In genomic region chr7:68262612-68263200, GRCm38 (mm10) we compare ENCODE assay signal across 14 mouse cellular contexts. TPM values are rescaled to one million over a fixed set of nuclear protein-coding genes. Genes with fewer than 3 reads are reported as not detected.
A peak's percentile ranks its signal among the peaks of the same experiment; 100 is the strongest.
DNase-seq lines count a peak whose midpoint lies in the region; ATAC-seq and TF ChIP-seq lines count a peak whose summit lies in the region.
"Had no signal": no experiment of that assay in that cellular context is flagged by ENCODE, and none has a peak within 500 bp of the region (broad histone marks: within the 10 kb centered on the region; RNA-seq: fewer than 3 reads in every experiment).

No protein-coding gene starts in this region.

- intact Hi-C loops in gastrocnemius, adult 2 months (cut with DNase I): loop anchor here (2.0 to 5.0 kb wide), 2 partner anchors 34 to 40 kb away; no protein-coding TSS in a partner anchor
- intact Hi-C loops in gastrocnemius, postnatal 36 days (cut with DNase I): loop anchor here (5.0 kb wide), 1 partner anchor 40 kb away; no protein-coding TSS in a partner anchor

- 0 out of 4 replicates have a peak, but pooled peaks cover 0 to 2% of the 10 kb centered on the region in 2 experiments for H3K4me1 ChIP-seq in liver, embryonic 14.5 days (replicated peaks; ENCODE audit: control insufficient read depth in 2 of 2, insufficient read depth in 2 of 2, low read length in 1 of 2)
- H3K4me1 ChIP-seq in liver, embryonic 11.5 days (replicated peaks; ENCODE audit: control insufficient read depth, insufficient read depth, low read length): no peaks in the 10 kb centered on the region; the same call in 1 of the 2 replicates
- H3K4me1 ChIP-seq in embryonic facial prominence, embryonic 15.5 days: peaks cover 26% of the 10 kb centered on the region

- H3K27ac ChIP-seq in gastrocnemius, adult 2 months: peak overlapping the region; percentile 8; the same call in 1 of the 2 replicates
- no peak overlapping the region for H3K27ac ChIP-seq in liver, embryonic 14.5 days
- no peak overlapping the region for H3K27ac ChIP-seq in liver, embryonic 11.5 days (ENCODE audit: low read depth, low read length)
- 0 out of 2 replicates have a peak overlapping the region, but pooled peaks have one; percentile 11 for H3K27ac ChIP-seq in embryonic facial prominence, embryonic 15.5 days (replicated peaks)
- H3K27ac ChIP-seq: heart, embryonic 13.5 days; hindbrain, embryonic 10.5 days; liver, embryonic 15.5 days had no signal

- peak overlapping the region; percentile 77; the same call in 1 of the 2 replicates for H3K4me3 ChIP-seq in gastrocnemius, adult 2 months
- H3K4me3 ChIP-seq in liver, embryonic 14.5 days (ENCODE audit: insufficient read depth in 1 of 2, low read depth in 2 of 2, low read length in 2 of 2): no peak overlapping the region
- H3K4me3 ChIP-seq in liver, embryonic 11.5 days (ENCODE audit: low read depth, low read length): no peak overlapping the region
- H3K4me3 ChIP-seq in embryonic facial prominence, embryonic 15.5 days (replicated peaks): no peak overlapping the region
- H3K4me3 ChIP-seq: erythroblast, embryonic 14.5 days; heart, embryonic 13.5 days; hindbrain, embryonic 10.5 days; liver, embryonic 15.5 days had no signal

- no peak overlapping the region for H3K4me2 ChIP-seq in liver, embryonic 14.5 days (ENCODE audit: low read depth)
- H3K4me2 ChIP-seq in liver, embryonic 11.5 days: no peak overlapping the region
- H3K4me2 ChIP-seq in embryonic facial prominence, embryonic 15.5 days (replicated peaks): no peak overlapping the region
- H3K4me2 ChIP-seq: liver, embryonic 15.5 days had no signal

- DNase-seq in gastrocnemius, adult 2 months: no peak
- no peak for DNase-seq in gastrocnemius, postnatal 36 days
- no peak for DNase-seq in liver, embryonic 14.5 days (ENCODE audit: low read depth in 3 of 3, low spot score in 3 of 3)
- DNase-seq in liver, embryonic 11.5 days (ENCODE audit: low spot score): no peak
- peak; percentile 37 for DNase-seq in 416B (ENCODE audit: low read depth)
- DNase-seq in right cerebral cortex, adult 2 months (ENCODE audit: low spot score in 2 of 2): no peak
- DNase-seq in spleen, postnatal 36 days (ENCODE audit: low spot score in 2 of 2): no peak
- DNase-seq: gastrocnemius, postnatal 25 days had no signal

- no peaks in the 10 kb centered on the region for H3K9me3 ChIP-seq in liver, embryonic 14.5 days (ENCODE audit: control insufficient read depth, low read length)
- H3K9me3 ChIP-seq in liver, embryonic 11.5 days (ENCODE audit: control insufficient read depth, low read length): no peaks in the 10 kb centered on the region
- no peaks in the 10 kb centered on the region for H3K9me3 ChIP-seq in embryonic facial prominence, embryonic 15.5 days (replicated peaks)
- H3K9me3 ChIP-seq: heart, embryonic 13.5 days; hindbrain, embryonic 10.5 days; liver, embryonic 15.5 days had no signal

- no peaks in the 10 kb centered on the region for H3K36me3 ChIP-seq in liver, embryonic 14.5 days (replicated peaks; ENCODE audit: control insufficient read depth, insufficient read depth, low read depth)
- no peaks in the 10 kb centered on the region for H3K36me3 ChIP-seq in liver, embryonic 11.5 days (ENCODE audit: control insufficient read depth, insufficient read depth, low read length)
- H3K36me3 ChIP-seq in embryonic facial prominence, embryonic 15.5 days: no peaks in the 10 kb centered on the region
- H3K36me3 ChIP-seq: heart, embryonic 13.5 days; hindbrain, embryonic 10.5 days; liver, embryonic 15.5 days had no signal

- H3K9ac ChIP-seq in liver, embryonic 14.5 days (replicated peaks): no peak overlapping the region
- no peak overlapping the region for H3K9ac ChIP-seq in liver, embryonic 11.5 days (ENCODE audit: low read depth, low read length)
- H3K9ac ChIP-seq in embryonic facial prominence, embryonic 15.5 days: no peak overlapping the region
- H3K9ac ChIP-seq: heart, embryonic 13.5 days; liver, embryonic 15.5 days had no signal

- ATAC-seq in liver, embryonic 14.5 days (ENCODE audit: insufficient read depth): no peak
- ATAC-seq in liver, embryonic 11.5 days (replicated peaks; ENCODE audit: low FRiP score): no peak
- no peak for ATAC-seq in embryonic facial prominence, embryonic 15.5 days (ENCODE audit: insufficient number of reproducible peaks, low FRiP score, low TSS enrichment, low read depth)
- ATAC-seq: intestine, embryonic 16.5 days had no signal

- WGBS in liver, embryonic 14.5 days (ENCODE audit: insufficient replicate concordance): 50% methylated on average over 8 of the region's 8 CpGs
- 66% methylated on average over 8 of the region's 8 CpGs for WGBS in liver, embryonic 11.5 days
- WGBS in embryonic facial prominence, embryonic 15.5 days: 49% methylated on average over 8 of the region's 8 CpGs

- no peak for TF ChIP-seq EP300 in liver, embryonic 14.5 days (IDR thresholded peaks at IDR 0.05; ENCODE audit: low read depth)

- peaks cover 10% of the 10 kb centered on the region for H3K27me3 ChIP-seq in liver, embryonic 14.5 days (ENCODE audit: control insufficient read depth, insufficient read depth, low read length)
- peaks cover 12% of the 10 kb centered on the region for H3K27me3 ChIP-seq in liver, embryonic 11.5 days (replicated peaks; ENCODE audit: control insufficient read depth, insufficient read depth, low read length)
- no peaks in the 10 kb centered on the region; the same call in 1 of the 2 replicates for H3K27me3 ChIP-seq in embryonic facial prominence, embryonic 15.5 days

- peak; percentile 14; the same call in 1 of the 2 replicates for TF ChIP-seq CTCF in gastrocnemius, adult 2 months (IDR thresholded peaks at IDR 0.05)
- TF ChIP-seq CTCF in liver, embryonic 14.5 days (IDR thresholded peaks at IDR 0.05; ENCODE audit: low read depth): 0 out of 2 replicates have a peak, but pooled peaks have one; percentile 4

RNA-seq across cellular contexts. Expression of gene Pgpep1l, which starts 1.3 kb away (rescaled TPM):
- 1 to 10 TPM; 1.9 to 3.9 TPM for total RNA-seq in gastrocnemius, adult 2 months (2021)
- 1 to 10 TPM; 4.6 to 5.4 TPM for total RNA-seq in gastrocnemius, postnatal 36 days (2021)
- not detected in 2 replicates for polyA plus RNA-seq in liver, embryonic 14.5 days (2012; rRNA removed)
- polyA plus RNA-seq in liver, embryonic 14.5 days (2014; fragmentation: Nextera tagmentation; extraction: Ambion mirVana): not detected in 2 replicates
- polyA plus RNA-seq in liver, embryonic 11.5 days (2014; fragmentation: Nextera tagmentation; extraction: Ambion mirVana): not detected in 2 replicates
- polyA plus RNA-seq in embryonic facial prominence, embryonic 15.5 days (2015; fragmentation: Nextera tagmentation; extraction: Ambion mirVana): not detected in 2 replicates
- polyA plus RNA-seq: erythroblast, embryonic 14.5 days; heart, embryonic 13.5 days; hindbrain, embryonic 10.5 days; intestine, embryonic 16.5 days; liver, embryonic 15.5 days had no signal

RNA-seq across cellular contexts. Expression of gene Fam169b, which starts 10.9 kb away (rescaled TPM):
- under 1 TPM in 1 of 2 experiments, not detected in 1; 0.08 TPM for total RNA-seq in gastrocnemius, adult 2 months (2021)
- under 1 TPM; 0.10 to 0.48 TPM for total RNA-seq in gastrocnemius, postnatal 36 days (2021)
- 0.24 and 0.28 TPM in 2 replicates for polyA plus RNA-seq in liver, embryonic 14.5 days (2012; rRNA removed)
- polyA plus RNA-seq in liver, embryonic 14.5 days (2014; fragmentation: Nextera tagmentation; extraction: Ambion mirVana): 0.21 and 0.30 TPM in 2 replicates
- 0.26 and 0.29 TPM in 2 replicates for polyA plus RNA-seq in liver, embryonic 11.5 days (2014; fragmentation: Nextera tagmentation; extraction: Ambion mirVana)
- polyA plus RNA-seq in embryonic facial prominence, embryonic 15.5 days (2015; fragmentation: Nextera tagmentation; extraction: Ambion mirVana): 3.7 and 3.8 TPM in 2 replicates
- polyA plus RNA-seq: erythroblast, embryonic 14.5 days had no signal

Comparison
In these comparisons a context has a peak if more than half of its experiments do, and no peak if none do; other contexts are left out.
1. H3K27ac ChIP-seq: peak in gastrocnemius, adult 2 months (single experiment) and embryonic facial prominence, embryonic 15.5 days (single experiment); none in liver, embryonic 14.5 days (single experiment) and liver, embryonic 11.5 days (single experiment).